Mouse (Mus musculus) MEL (cell line): ENCODE measurements at regions not wholly inside any gene's neighbourhood (a gene's known extent, or its start where the extent isn't known, plus 50 kb on each side); places are given as distances from the start of the nearest gene placed in this dataset.

Source experiments
- CHD1 ChIP-seq: IDR thresholded peaks from 2 replicates; pipeline ENCODE4 v1.6.1; 2012; ENCODE audit warnings: low read depth, mild to moderate bottlenecking, inconsistent platforms, low read length, improper control_type of control experiment
- CTCF ChIP-seq, 3 experiments: IDR thresholded peaks in 2 of 3; conservative IDR thresholded peaks in 1 of 3; 2 replicates each; pipeline ENCODE4 v1.5.1; 2011 to 2012; ENCODE audit warnings: low read length in 3 of 3, low read depth in 2 of 3, mild to moderate bottlenecking in 2 of 3, improper control_type of control experiment in 1 of 3, inconsistent platforms in 1 of 3, mixed read lengths in 1 of 3, moderate library complexity in 1 of 3; ENCODE audit not compliant: control insufficient read depth in 1 of 3, insufficient read depth in 1 of 3, poor library complexity in 1 of 3, severe bottlenecking in 1 of 3
- EP300 ChIP-seq, 2 experiments: IDR thresholded peaks; 2 replicates each; pipeline ENCODE4 v1.6.1; 2011; ENCODE audit warnings: improper control_type of control experiment in 2 of 2, low read length in 2 of 2, low read depth in 1 of 2, mild to moderate bottlenecking in 1 of 2
- ETS1 ChIP-seq: IDR thresholded peaks from 2 replicates; pipeline ENCODE4 v1.6.1; 2012; ENCODE audit warnings: low read depth, mild to moderate bottlenecking, inconsistent platforms, low read length, improper control_type of control experiment, moderate library complexity
- GATA1 ChIP-seq: IDR thresholded peaks from 2 replicates; pipeline ENCODE4 v1.6.1; 2011; ENCODE audit warnings: low read depth, low read length, improper control_type of control experiment
- KAT2A ChIP-seq: conservative IDR thresholded peaks from 2 replicates; pipeline ENCODE4 v1.6.1; 2012; ENCODE audit warnings: low read depth, low read length, improper control_type of control experiment, inconsistent platforms
- MAZ ChIP-seq: IDR thresholded peaks from 2 replicates; pipeline ENCODE4 v1.6.1; 2012; ENCODE audit warnings: low read depth, mild to moderate bottlenecking, inconsistent platforms, low read length, improper control_type of control experiment
- MEF2A ChIP-seq: IDR thresholded peaks from 2 replicates; pipeline ENCODE4 v1.6.1; 2014; ENCODE audit warnings: low read depth, mild to moderate bottlenecking, inconsistent platforms, low read length, improper control_type of control experiment; ENCODE audit not compliant: poor library complexity, insufficient replicate concordance, severe bottlenecking; ENCODE audit errors: extremely low read depth
- MXI1 ChIP-seq: IDR thresholded peaks from 2 replicates; pipeline ENCODE4 v1.6.1; 2011; ENCODE audit warnings: mild to moderate bottlenecking, low read depth, low read length, improper control_type of control experiment
- MYC ChIP-seq: IDR thresholded peaks from 2 replicates; pipeline ENCODE4 v1.6.1; 2011; ENCODE audit warnings: low read depth, mild to moderate bottlenecking, low read length, improper control_type of control experiment, moderate library complexity
- POLR2A ChIP-seq, 2 experiments: IDR thresholded peaks; 2 replicates each; pipeline ENCODE4 v1.6.1; 2011 to 2012; ENCODE audit warnings: low read length in 2 of 2, mild to moderate bottlenecking in 2 of 2, control low read depth in 1 of 2, improper control_type of control experiment in 1 of 2, low read depth in 1 of 2, moderate library complexity in 1 of 2; ENCODE audit not compliant: control insufficient read depth in 1 of 2, insufficient read depth in 1 of 2, poor library complexity in 1 of 2
- POLR2AphosphoS2 ChIP-seq: IDR thresholded peaks from 2 replicates; pipeline ENCODE4 v1.6.1; 2011; ENCODE audit warnings: low read length, improper control_type of control experiment
- TAL1 ChIP-seq: IDR thresholded peaks from 2 replicates; pipeline ENCODE4 v1.6.1; 2012; ENCODE audit warnings: mild to moderate bottlenecking, inconsistent platforms, low read length, moderate library complexity, mixed read lengths
- ZMIZ1 ChIP-seq: IDR thresholded peaks from 2 replicates; pipeline ENCODE4 v1.6.1; 2012; ENCODE audit warnings: low read depth, mild to moderate bottlenecking, inconsistent platforms, low read length, improper control_type of control experiment, moderate library complexity

DNA sequence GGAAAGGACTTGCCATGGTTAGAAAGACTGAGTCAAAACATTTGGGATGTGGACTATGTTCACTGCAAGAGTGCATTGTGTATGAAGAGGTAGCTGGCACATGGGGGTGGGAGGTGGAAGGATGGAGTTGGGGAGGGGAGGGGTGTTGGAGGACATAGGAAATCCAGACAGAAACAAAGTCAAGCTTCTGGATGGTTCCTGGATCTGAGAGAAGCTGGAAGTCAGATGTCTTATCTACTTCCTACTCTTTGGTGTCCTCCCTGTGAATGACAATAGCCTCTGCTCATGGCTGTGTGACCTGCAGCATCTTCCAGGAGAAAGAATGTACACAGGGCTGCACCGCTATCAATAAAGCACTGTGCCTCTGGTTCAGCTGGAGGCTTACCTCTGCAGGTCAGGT, 491.3 kb downstream of the Rnf144a start:
- TF ChIP-seq CTCF (IDR thresholded peaks at IDR 0.05 in 2 of 3, conservative IDR thresholded peaks at IDR 0.05 in 1 of 3; ENCODE audit: control insufficient read depth in 1 of 3, insufficient read depth in 1 of 3, low read depth in 2 of 3, low read length in 3 of 3, poor library complexity in 1 of 3, severe bottlenecking in 1 of 3) (no peak), POLR2A (IDR thresholded peaks at IDR 0.05; ENCODE audit: control insufficient read depth in 1 of 2, insufficient read depth in 1 of 2, low read depth in 1 of 2, low read length in 2 of 2, poor library complexity in 1 of 2) (no peak), EP300 (IDR thresholded peaks at IDR 0.05; ENCODE audit: low read depth in 1 of 2, low read length in 2 of 2) (no peak), ETS1 (no peak), ZMIZ1 (no peak), KAT2A (no peak), GATA1 (no peak), MEF2A (no peak), MAZ (no peak), TAL1 (no peak), MXI1 (no peak), POLR2AphosphoS2 (no peak), MYC (no peak), CHD1 (no peak)
